Mouse (Mus musculus): Measurements from ENCODE around the gene Cep85l.

The Cep85l gene

DNA sequence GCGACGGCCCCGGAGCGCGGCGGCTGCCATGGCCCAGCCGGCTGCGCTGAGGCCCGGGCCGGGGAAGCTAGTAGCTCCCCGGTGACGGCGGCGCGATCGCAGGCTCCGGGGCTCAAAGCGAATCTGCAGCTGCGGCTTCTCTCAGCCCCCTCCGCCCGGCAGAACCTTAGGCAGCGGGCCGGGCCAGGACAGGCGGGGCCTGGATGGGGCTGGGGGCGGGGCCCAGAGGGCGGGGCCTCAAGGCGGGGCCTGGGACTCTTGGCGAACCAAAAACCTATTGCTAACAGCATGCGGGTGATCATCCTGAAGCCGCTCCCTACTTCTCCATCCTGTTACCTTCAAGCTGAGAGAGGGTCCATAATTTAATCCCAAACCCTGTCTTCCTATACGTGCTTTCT lies at the start of gene Cep85l:
TSS of gene Cep85l (minus strand) at position 239 of the 398 bp plus-strand sequence.
- DNase-seq, result peak; percentile 71 to 73

DNA sequence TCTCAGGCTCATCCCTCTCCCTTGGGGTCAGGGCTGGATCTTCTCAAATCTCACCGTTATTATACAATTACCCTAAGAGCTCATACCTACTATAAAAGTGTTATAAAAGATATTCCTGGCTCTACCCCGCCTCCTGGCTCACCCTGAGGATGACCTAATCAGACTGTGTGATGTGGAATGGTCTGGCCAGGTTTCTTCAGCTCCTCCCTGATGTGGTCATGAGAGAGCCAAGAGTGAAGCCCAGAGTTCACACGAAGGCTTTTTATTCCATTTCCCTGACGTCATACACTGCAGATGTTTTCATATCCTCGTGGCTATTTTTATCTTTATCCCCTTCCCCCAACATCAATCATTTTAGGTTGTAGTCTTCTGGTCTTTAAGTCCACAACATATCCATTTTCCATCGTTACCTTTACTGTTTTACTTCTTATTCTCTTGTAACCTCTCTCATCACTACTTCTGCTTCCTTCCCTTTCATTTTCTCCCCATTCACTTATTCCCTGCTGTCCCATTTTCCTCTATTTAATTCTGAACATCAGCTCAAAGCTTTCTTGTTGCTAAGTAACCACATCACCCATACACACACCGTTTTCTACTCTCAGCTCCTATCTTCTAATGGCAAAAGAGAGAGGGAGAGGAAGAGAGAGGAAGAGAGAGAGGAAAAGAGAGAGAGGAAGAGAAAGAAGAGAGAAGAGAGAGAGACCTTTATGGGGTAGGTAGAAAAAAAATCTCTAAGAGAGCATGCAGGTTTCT lies 49.1 kb upstream of the Cep85l start:
- no peak for DNase-seq

DNA sequence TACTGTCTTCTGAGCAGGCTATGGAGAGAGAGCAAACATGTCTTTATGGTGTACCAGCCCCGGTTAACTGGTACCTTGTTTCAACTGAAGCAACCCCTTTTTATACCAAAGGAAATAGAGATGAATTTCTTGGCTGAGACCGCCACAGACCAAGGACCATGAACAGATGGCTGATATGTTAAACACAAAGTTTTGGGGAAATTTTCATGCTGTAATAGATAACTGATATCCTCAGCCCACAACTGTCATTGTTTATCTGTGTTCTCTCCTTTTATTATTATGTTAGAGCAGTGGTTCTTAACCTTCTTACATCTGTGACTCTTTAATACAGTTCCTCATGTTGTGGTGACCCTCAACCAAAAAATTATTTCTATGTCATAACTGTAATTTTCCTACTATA lies 46.8 kb upstream of the Cep85l start:
- no peak for DNase-seq

DNA sequence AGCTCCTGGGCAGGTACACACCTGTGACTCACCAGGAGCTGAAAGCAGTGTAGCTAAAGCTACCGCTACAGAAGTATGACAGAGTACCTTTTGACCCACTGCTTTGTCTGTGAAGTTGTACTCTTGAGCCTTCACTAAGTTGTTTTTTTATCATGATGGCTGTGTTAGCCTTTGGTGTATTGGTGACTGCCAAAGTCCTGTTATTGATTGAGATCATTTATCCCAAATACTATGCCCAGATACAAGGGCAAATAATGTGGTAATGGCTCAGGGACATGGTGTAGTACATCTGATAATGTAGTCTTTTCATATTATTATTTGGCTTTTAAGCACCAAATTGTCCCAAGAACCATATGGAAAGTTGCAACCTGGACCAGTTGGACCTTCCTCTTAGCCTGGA lies 43.3 kb upstream of the Cep85l start:
- no peak for DNase-seq

DNA sequence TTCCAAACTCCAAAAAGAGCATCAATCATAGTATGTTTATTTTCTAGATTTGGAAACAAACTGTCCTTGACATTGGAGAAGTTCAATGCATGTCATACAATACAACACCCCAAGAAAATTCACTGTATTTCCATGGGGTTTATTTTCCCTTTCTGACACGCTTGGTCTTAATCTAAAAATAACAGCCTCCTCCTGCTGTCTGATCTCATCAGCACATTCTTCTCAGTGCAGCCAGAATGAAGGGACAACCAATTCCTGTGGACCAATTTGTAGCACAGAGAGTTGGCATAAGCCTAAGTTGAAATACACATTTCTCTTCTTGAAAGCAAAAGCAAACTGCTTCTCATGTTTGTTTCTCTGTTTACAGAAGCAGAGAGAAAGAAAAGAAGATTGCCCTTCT lies 42.5 kb upstream of the Cep85l start:
- DNase-seq, result no peak

DNA sequence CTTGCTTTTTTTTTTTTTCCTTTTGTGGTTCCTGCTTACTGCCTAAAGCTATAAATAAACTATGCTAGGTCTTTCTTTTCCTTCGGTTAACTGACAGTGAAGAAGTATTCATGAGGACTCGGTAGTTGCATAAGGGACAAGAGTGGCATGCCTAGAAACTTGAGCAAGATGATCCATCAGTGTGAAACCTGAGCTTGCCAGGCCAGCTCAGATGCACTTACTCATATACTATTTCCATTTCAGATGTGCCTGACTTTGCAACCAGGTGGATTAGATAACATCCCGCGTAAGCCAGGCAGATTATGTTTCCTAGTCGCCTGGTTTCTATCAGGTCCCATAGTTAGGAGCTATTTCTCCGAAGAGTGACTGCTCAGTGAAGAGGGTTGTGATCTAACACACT lies 41.9 kb upstream of the Cep85l start:
- DNase-seq, result no peak

DNA sequence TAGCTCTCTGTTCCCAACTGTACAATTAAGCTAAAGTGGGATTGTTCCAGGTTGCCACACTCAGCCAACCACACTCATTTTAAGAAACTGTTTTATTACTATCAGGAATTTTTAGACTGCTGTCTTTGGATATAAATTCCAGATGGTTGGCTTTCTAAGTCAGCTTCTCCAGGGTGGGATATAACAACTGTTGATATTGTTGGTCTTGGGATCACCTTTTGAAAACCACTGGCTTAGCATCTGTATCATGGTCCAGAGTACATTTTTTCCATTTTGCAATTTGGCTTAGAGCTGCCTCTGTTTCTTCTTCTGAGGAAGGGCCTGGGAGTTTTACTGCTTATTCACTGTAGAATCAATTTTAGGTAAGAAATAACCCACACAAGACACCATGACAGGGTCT lies 40.3 kb upstream of the Cep85l start:
- no peak for DNase-seq

DNA sequence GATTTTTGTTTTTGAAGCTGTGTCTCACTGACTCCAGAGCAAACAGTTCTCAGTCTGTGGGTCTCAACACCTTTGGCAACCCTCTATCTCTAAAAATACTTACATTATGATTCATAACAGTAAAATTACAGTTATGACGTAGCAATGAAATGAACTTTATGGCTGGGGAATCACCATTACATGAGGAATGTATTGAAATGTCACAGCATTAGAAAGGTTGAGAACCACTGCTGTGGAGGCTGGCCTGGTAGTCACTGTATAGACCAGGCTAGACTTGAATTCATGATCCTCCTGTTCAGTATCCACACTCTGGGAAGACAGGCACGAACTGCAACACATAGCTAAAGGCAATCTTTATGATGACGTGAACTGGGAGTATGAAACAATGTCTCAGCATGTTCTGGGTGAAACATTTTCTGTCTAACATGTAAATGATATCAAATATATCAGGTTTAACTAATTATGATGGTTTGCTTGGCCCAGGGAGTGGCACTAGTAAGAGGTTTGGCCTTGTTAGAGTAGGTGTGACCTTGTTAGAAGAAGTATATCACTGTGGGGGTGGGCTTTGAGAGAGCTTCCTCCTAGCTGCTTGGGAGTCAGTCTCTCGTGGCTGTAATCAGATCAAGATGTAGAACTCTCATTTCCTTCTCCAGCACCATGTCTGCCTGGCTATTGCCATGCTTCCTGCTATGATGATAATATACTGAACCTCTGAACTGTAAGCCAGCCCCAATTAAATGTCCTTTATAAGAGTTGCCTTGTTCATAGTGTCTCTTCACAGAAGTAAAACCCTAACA lies 39.6 kb upstream of the Cep85l start:
- no peak for DNase-seq

DNA sequence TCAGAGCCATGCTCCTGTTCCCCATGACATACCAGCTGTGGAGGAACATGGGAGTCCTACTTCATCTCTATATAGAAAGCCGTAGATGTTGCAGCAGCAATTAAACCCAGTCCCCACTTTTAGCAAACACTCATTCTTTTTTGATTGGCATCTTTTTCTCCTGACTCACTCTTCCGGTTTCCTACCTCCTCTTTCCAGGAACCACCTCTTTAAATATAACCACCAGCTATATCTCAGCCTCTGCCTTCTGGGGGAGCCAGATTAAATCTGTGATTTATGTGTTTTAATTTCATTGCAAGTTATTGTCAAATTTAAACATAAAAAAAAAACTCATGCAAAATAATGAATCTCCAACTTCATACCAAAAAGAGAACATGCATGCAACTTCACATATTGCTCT lies 37.3 kb upstream of the Cep85l start:
- no peak for DNase-seq

DNA sequence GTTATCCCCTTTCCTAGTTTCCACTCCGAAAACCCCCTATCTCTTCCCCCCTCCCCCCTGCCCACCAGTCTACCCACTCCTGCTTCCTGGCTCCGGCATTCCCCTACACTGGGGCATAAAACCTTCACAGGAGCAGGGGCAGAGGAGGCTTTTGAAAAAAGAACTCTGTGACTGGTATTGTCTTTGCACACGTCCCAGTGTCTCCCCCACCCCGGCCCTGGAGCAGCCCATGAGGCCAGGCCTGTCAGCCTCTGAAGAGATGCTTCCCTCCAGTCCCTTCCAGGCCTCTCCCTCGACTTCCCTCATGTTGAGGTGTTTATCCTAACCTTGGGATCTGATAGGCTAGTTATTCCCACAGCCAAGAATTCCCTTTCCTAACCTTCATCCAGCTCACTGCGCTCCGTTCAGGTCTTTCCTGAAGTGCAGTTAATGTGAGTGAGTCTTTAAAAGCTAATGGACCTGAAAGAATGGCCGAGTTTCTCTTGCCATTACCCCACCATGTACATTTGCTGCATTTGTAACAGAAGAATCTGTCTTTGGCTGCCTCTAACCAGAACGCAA lies 36.5 kb upstream of the Cep85l start:
- DNase-seq, result no peak

DNA sequence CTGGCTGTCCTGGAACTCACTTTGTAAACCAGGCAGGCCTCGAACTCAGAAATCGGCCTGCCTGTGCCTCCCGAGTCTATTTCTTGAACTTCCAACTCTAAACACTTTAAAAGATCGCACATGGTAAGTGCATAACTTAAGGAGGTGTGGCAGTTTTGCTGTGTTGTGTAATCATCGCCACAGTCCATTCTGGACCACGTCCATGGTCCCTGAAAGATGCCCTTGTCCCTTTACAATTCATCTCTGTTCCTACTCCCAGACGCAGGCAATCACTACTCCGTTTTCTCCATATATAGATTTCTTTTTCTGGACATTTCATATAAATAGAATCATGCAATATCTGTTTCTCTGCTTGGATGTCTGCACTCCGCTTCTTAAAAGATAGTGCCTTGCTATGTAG lies 35.5 kb upstream of the Cep85l start:
- DNase-seq, result no peak

DNA sequence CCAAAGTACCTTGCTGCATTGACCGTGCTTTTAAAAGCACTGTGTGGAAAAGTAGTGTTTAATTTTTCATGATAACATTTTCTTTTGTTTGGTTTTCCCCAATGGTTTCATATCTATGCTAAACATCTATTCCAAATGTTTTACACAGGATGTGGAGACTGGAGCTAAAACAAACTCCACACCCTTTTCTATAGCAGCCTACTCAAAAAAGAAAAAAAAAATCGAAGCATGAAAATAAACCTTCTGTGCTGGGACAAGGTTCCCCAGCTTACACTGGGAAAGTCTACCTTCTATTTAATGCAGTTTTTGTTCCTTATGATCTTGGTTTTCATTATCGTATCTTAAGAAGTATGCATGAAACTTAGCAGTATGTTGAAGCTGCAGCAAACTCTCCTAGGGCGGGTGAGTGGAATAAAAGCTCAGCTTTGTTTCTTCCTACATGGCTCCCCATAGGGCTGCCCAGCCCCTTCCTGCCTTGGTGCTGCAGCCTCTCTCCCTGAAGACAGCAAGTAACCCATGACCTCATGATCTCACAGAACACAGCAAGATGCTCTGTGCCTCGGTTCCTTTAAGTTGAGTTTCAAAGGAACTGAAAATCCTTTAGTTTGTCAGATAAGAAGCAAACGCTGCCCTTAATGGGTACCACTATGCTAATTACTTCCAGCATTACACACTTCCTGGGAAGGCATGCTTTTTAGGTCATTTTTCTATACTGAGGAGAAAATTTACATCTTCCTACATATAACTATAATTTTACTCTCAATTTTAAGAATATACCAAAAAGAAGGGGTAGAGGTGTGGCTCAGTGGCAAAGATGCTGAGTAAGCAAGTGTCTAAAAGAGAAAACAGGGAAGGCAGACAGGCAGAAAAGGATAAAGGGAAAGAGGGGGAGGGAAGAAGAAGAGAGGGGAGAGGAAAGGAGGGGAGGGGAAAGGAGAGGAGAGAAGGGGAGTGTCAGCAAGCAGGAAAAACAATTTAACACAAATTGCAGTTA lies 34.6 kb upstream of the Cep85l start:
- DNase-seq, result no peak

DNA sequence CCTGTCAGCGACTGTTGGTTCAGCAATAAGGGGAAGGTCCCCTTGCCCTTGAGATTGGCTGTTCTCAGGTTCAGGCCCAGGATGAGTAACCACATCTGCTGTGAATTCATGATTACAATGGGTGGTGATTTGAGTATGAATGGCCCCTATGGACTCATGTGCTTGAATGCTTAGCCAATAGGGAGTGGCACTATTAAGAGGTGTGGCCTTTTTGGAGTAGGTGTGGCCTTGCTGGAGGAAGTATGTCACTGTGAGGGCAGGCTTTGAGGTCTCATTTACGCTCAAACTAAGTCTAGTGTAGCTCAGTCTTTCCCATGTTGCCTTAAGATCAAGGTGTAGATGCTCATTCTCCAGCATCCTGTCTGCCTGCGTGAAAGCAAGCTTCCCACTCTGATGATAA lies 33.2 kb upstream of the Cep85l start:
- DNase-seq, result no peak

DNA sequence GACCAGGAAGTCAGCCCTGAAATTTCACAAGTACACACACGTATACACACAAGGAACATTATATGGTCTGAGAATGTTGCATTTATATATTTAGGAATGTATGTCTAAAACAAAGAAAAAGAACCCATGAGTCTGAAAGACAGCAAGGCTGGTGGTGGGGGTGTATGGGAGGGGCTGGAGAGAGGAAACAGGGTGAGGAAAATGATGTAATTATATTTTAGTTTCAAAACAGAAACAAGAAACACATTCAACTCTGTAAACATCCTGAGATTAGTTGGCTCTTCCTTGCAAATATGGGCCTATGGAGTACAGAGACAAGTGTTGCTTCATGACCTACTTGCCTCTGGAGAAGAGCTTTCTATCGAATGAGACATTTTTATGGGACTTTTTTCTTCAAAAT lies 32.4 kb upstream of the Cep85l start:
- no peak for DNase-seq

DNA sequence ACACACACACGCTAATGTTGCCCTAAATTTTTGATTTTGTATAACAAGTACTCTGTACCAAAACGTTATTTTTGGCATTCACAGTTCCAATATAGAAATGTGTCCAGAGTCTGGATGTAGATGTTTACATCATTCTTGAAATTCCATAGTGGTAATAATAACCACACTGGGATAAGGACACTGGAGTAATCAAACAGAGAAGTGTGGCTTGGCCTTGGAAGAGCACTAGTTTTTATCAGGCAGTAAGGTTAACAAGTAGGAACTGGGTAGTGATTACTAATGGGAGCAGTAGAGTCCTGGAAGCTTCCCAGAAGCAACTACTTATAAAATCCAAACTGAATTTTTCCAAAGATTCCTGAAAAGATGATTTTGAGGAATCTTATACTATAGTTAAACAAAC lies 31.1 kb upstream of the Cep85l start:
- no peak for DNase-seq

DNA sequence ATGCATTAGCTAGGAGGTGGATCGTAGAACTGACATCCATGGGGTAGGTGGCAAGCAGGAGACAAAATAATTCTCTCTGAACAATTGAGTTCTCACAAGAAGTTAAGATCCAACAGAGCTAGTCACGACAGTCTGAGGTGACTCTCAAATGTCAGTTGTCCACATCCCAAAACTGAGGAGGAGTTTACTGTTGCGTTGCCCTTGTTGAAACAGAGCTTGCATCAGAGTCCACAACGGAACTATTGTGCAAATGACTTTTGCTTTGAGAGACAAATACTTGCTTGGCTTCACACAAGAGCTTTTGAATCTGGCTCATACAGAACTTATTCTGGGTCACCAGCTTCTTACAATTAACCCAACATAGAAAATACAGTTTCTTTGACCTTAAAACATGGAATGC lies 27.7 kb upstream of the Cep85l start:
- DNase-seq, result no peak

DNA sequence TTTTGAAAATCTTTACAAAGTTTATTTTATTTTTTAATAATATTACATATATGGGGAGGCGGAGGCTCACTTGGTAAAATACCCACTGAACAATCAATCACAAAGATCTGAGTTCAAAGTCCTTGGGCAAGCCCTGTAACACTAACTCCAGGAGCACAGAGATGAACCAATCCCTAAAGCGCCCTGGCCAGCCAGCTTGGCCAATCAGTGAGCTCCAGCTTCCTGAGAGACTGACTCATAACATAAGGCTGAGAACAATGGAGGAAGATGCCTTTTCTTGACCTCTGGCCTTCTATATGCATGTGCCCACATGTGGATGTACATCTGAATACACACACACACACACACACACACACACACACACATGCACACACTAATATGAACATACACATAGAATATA lies 27.1 kb upstream of the Cep85l start:
- DNase-seq, result no peak

DNA sequence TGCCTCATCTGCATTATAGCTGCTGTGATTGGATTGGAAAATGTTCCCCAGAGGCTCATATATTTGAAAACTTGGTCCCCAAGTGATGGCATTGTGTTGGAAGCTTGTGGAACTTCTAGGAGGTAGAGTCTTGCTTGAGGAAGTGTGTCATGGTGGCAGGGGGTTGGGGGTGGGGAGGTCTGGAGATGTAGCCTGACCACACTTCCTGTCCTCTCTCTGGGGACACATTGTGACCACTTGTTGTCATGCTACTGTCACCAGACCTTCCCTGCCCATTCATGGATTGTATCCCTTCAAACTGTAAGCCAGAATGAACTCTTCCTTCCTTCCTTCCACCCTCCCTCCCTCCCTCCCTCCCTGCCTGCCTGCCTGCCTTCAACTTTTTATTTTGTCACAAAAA lies 22.5 kb upstream of the Cep85l start:
- DNase-seq, result no peak

DNA sequence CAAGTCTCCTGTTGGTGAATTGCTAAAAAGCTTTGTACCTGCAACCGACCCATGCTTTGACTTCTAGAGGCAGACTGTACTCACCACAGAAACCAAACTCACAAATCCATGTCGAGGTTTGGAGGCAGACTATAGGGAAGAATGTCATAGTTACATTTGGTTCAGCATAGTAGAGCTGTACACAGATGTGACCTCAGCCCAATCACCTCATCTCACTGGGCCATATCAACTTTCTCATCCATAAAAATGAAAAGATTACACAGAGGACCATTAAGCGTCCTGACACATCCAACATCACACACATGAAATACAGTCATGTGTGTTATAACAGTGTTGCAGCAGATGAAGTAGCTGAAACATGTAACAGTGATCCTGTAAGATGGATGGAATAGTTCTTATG lies 19.3 kb upstream of the Cep85l start:
- DNase-seq, result no peak

DNA sequence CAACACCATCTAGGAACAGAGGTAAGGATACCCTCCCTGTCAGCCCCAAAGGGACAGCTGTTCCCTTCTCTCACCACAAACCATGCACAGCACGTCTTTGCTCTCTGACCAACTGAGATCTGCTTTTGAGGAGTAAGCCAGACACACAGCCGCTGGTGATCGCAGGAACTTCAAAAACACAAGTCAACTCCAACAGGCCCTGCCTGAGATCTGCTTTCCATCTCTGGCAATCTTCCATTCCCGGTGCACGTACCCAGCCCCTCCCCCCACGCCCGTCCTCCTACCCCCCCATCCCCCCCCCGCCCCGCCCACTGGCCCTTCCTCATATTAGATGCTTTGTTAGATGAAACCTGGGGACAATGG lies 18.8 kb upstream of the Cep85l start:
- no peak for DNase-seq

DNA sequence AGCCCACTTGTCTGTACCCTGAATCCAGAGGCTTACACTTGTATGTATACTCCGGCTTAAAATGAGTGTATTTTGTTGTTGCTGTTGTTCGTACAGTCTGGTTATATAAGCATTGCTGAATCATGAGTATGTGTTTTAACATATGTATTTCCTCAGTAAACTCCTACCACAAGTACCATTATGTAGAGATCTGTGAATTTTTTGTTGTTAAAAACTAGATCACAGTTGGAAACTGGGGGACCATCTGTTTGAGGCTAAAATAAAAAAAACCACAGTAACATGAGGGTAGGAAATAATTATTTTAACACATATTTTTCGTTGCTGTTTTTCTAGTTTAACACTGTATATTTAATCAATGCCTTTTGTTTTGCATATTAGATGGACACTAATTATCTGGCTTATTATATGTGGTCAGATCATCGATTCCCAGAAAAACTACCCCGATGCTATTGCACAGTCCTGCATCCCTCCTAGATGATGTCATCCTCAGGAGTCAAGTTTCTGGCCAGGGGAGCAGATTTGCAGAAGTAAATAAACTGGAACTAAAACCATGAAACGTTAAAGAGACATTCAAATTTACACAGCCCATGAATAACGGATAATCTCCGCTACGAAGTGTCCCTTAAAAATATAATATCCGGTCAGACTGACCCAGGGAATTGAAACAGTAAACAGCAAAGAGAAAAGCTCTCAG lies 18.2 kb upstream of the Cep85l start:
- no peak for DNase-seq

DNA sequence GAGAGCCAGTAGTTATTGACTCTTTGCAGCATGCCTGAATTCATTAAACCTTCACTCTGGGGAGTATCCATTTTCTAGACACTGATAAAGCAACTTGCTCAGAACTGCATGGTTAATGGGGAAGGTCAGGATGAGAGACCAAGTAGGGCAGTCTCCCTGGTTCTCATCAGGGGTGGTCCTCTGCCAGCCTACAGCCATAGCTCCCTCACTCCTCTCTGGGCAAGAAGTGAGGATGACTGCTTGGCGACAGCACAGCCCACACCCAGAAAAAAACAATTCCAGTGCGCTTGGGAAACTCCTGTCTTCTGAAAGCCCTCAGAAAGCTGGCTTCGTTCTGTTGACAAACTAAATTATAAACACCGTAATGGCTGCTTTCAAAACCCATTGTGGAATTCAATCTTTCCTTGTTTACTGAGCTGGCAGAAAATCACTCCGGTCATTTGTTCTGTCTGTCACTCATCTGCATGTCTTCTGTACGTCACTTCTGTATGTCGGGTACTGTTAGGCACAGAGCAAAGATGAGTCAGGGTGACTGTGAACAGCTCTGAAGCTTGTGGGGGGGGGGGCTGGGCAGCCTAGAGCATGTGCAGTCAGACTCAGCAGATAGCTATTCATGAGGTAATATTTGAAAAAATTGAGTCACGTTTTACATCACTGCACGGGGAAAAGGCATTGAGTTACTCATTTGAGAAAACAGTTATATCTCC lies 15.3 kb upstream of the Cep85l start:
- no peak for DNase-seq
